Mouse (Mus musculus) forebrain, embryonic 15.5 days (tissue): ENCODE data around the gene Efna5. TPM values are rescaled to one million over a fixed set of nuclear protein-coding genes. Genes with fewer than 3 reads are reported as not detected.

ENCODE experiments used
- ATAC-seq: fragments of 200-750 bp; cut with Nextera tagmentation; replicated peaks from 2 replicates; pipeline ENCODE4 v1.8.0; 2017; ENCODE audit warnings: mild to moderate bottlenecking, moderate TSS enrichment, moderate library complexity
- H3K27ac ChIP-seq: fragments of 300-500 bp; sonication (generic); replicated peaks from 2 replicates; pipeline ENCODE4 v1.5.1; 2015; ENCODE audit warnings: mild to moderate bottlenecking, inconsistent platforms
- H3K27me3 ChIP-seq: fragments of 300-500 bp; sonication (generic); 2 replicates; pipeline ENCODE4 v1.6.1; 2015; ENCODE audit warnings: inconsistent platforms
- H3K36me3 ChIP-seq: fragments of 300-500 bp; sonication (generic); 2 replicates; pipeline ENCODE4 v1.6.1; 2015; ENCODE audit warnings: mild to moderate bottlenecking, inconsistent platforms
- H3K4me1 ChIP-seq: fragments of 300-500 bp; sonication (generic); 2 replicates; pipeline ENCODE4 v1.6.1; 2015; ENCODE audit warnings: inconsistent platforms
- H3K4me2 ChIP-seq: fragments of 300-500 bp; sonication (generic); replicated peaks from 2 replicates; pipeline ENCODE4 v1.6.1; 2015; ENCODE audit warnings: mild to moderate bottlenecking, inconsistent platforms
- H3K4me3 ChIP-seq: fragments of 300-500 bp; sonication (generic); 2 replicates; pipeline ENCODE4 v1.5.1; 2015; ENCODE audit warnings: mild to moderate bottlenecking, inconsistent platforms
- H3K9ac ChIP-seq: fragments of 300-500 bp; sonication (generic); replicated peaks from 2 replicates; pipeline ENCODE4 v1.6.1; 2015; ENCODE audit warnings: mild to moderate bottlenecking, inconsistent platforms
- H3K9me3 ChIP-seq: fragments of 300-500 bp; sonication (generic); 2 replicates; pipeline ENCODE4 v1.6.1; 2016; ENCODE audit warnings: inconsistent platforms
- WGBS: fragments of 180-500 bp; shearing (Covaris S2); methylation state at CpG from one replicate; pipeline ENCODE4 v1.1.7; 2015; ENCODE audit warnings: mixed read lengths; 5-methylcytosine and 5-hydroxymethylcytosine counted together
- polyA plus RNA-seq: library from polyadenylated mRNA; unstranded; fragments of >200 nt; fragmentation: Nextera tagmentation; extraction: Ambion mirVana; gene quantifications from 2 replicates; pipeline ENCODE4 v1.2.1, GENCODE M21; 2015

The Efna5 gene
- polyA plus RNA-seq, 1 experiment from 2014 or later: 24.6 TPM

DNA sequence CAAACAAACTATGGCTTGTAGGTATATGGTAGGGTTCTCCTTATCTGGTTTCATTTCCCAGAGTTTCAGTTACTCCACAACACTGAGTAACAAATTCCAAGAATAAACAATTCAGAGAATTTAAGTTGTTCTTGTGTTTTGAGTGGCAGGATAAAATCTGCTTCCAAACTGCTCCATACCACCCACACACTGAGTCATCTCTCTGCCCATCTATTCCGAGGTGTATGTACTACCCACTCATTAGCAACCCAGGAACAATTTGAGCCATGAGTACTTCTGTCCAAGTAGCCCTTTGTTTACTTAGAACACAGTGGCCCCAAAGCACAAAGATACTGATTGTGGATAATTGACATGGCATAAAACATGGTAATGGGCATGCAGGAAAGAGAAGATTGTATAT lies 311.0 kb downstream of the Efna5 start:
- Histone ChIP-seq H3K9me3 (no peaks in the 10 kb centered on the region), H3K4me1 (0 out of 2 replicates have a peak, but pooled peaks cover 3% of the 10 kb centered on the region), H3K4me2 (no peak overlapping the region), H3K9ac (no peak overlapping the region), H3K4me3 (no peak overlapping the region), H3K36me3 (no peaks in the 10 kb centered on the region), H3K27ac (no peak overlapping the region), H3K27me3 (no peaks in the 10 kb centered on the region)
- 61% methylated on average over 1 of the region's 1 CpGs for WGBS
- ATAC-seq: no peak

- H3K4me1 ChIP-seq: 0 out of 2 replicates have a peak, but pooled peaks cover 3% of the 10 kb centered on the region
- H3K27me3 ChIP-seq: no peaks in the 10 kb centered on the region
- 72% methylated on average over 4 of the region's 4 CpGs for WGBS
- H3K9me3 ChIP-seq: no peaks in the 10 kb centered on the region
- no peak for ATAC-seq
- H3K9ac ChIP-seq: no peak overlapping the region
- no peak overlapping the region for H3K4me3 ChIP-seq
- H3K4me2 ChIP-seq: no peak overlapping the region
- H3K36me3 ChIP-seq: no peaks in the 10 kb centered on the region
- H3K27ac ChIP-seq: no peak overlapping the region
These were observed 313.1 kb downstream of the Efna5 start for GRCm38 (mm10) chr17:62568019-62568418.

- Histone ChIP-seq H3K27ac (no peak overlapping the region), H3K9ac (no peak overlapping the region), H3K9me3 (no peaks in the 10 kb centered on the region), H3K27me3 (no peaks in the 10 kb centered on the region), H3K4me3 (no peak overlapping the region), H3K4me2 (no peak overlapping the region), H3K4me1 (0 out of 2 replicates have a peak, but pooled peaks cover 3% of the 10 kb centered on the region), H3K36me3 (no peaks in the 10 kb centered on the region)
- no peak for ATAC-seq
- 95% methylated on average over 1 of the region's 1 CpGs for WGBS
These were observed 315.5 kb downstream of the Efna5 start for GRCm38 (mm10) chr17:62565632-62566031.

DNA sequence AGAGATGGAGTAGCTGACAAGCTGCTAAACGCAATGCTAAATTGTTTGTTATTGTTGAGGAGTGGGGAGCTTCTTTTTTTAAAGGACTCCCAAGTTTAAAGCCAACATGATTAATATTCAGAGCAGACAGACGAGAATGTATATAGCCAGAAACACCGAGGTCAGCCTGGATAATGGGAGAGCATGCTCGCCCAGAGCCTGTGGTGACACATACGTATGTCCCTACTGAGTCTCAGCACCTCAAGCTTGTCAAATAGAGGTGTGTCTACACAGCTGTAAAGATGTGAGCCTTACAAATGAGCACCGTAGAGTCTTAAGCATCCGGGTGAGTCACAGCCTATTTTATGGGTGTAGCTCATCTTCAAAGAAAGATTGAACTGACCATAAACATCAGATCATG lies 318.7 kb downstream of the Efna5 start:
- ATAC-seq: no peak
- H3K36me3 ChIP-seq: no peaks in the 10 kb centered on the region
- no peaks in the 10 kb centered on the region for H3K27me3 ChIP-seq
- no peak overlapping the region for H3K9ac ChIP-seq
- H3K9me3 ChIP-seq: no peaks in the 10 kb centered on the region
- 77% methylated on average over 7 of the region's 7 CpGs for WGBS
- no peaks in the 10 kb centered on the region for H3K4me1 ChIP-seq
- H3K4me2 ChIP-seq: no peak overlapping the region
- no peak overlapping the region for H3K27ac ChIP-seq
- H3K4me3 ChIP-seq: no peak overlapping the region

DNA sequence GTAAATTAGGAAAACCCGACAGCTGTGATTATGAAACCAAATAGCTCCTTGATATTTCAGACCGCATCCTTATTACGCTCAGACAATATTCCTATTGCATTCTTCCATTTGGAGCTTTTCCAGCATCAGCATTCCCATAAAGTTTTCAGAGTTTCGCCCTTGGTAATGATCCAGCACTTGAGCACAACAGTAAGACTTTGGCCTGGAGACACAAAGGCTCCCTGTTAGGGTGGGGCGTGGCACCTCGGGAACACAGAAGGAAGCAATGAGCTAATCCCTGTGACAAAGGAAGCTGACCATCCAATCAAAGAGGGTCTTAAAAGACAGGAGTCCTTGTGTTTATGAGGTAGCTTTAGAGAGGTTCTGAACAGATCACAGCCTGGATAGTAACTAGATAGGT lies 323.9 kb downstream of the Efna5 start:
- Histone ChIP-seq H3K4me3 (no peak overlapping the region), H3K27ac (no peak overlapping the region), H3K4me2 (no peak overlapping the region), H3K4me1 (no peaks in the 10 kb centered on the region), H3K9me3 (no peaks in the 10 kb centered on the region), H3K9ac (no peak overlapping the region), H3K27me3 (no peaks in the 10 kb centered on the region), H3K36me3 (no peaks in the 10 kb centered on the region)
- ATAC-seq: no peak
- 31% methylated on average over 6 of the region's 6 CpGs for WGBS
